Mouse (Mus musculus): Measurements from ENCODE around the gene Awat1. TPM values are rescaled to one million over a fixed set of nuclear protein-coding genes. Genes with fewer than 3 reads are reported as not detected.

Gene Awat1
- not detected in 2 replicates for polyA plus RNA-seq (2014; fragmentation: Nextera tagmentation; extraction: Ambion mirVana)

DNA sequence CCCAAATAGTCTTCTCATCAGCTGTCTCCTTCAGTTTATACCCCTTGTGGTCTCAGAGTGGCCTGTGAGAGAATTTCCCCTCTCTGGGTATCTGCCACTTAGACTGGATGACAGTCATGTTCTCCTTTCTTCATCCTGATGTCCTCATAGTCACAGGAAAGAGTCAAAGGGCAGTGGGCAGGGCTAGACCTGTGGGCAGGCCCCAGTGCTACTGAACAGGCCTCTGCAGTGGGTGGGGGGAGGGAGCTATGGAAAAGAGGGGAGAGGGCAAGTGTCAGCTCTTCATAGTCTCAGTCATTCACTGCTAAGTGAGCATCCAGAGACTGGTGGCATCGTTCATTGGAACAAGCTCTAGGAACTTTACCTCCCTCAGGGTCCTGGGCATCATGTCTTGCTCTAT is at the start of gene Awat1:
TSS of gene Awat1 (plus strand) at position 301 of the 400 bp plus-strand sequence.
- H3K4me2 ChIP-seq (ENCODE audit: low read depth, low read length), result no peak within 1 kb of the TSS
- ATAC-seq (ENCODE audit: low read depth), result no peak
- WGBS, result 80% methylated on average over 1 of the region's 1 CpGs
- DNase-seq (ENCODE audit: low spot score), result no peak
- H3K9ac ChIP-seq (ENCODE audit: low read depth, low read length), result no peak within 1 kb of the TSS
- H3K4me1 ChIP-seq (ENCODE audit: control insufficient read depth, insufficient read depth, low read length), result no peaks in the 10 kb centered on the region
- H3K9me3 ChIP-seq (ENCODE audit: control insufficient read depth, low read length), result no peaks in the 10 kb centered on the region
- H3K4me3 ChIP-seq (ENCODE audit: low read depth, low read length), result no peak within 1 kb of the TSS
- no peaks in the 10 kb centered on the region for H3K36me3 ChIP-seq (ENCODE audit: control insufficient read depth, insufficient read depth, low read length)
- peaks cover 4% of the 10 kb centered on the region; the same call in 1 of the 2 replicates for H3K27me3 ChIP-seq (replicated peaks; ENCODE audit: control insufficient read depth, insufficient read depth, low read length)
- no peak within 1 kb of the TSS for H3K27ac ChIP-seq (replicated peaks; ENCODE audit: low read depth, low read length)

DNA sequence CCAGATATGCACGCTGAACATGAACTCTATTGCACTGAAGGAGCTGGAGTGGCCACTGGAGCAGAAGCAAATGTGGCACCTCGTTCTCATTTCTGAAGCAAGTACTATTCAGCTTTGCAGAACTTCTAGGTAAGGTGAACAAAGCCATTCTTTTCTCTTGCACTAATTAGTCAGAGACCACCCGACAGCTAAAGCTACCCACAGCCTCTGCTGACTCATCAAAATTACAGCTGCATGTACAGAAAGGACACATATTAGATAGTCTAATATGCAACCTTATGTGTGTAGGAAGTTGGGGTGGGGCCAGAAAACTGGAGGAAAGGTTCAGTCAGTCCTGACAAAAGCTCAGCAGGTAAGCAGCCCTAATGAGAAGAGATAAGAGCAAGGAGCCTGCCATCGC is 47.6 kb upstream of the Awat1 start, which contains the start of gene Dgat2l6:
TSS of gene Dgat2l6 (plus strand) at position 368 of the 400 bp plus-strand sequence.
- no peak for ATAC-seq (ENCODE audit: low read depth)
- H3K4me1 ChIP-seq (ENCODE audit: control insufficient read depth, insufficient read depth, low read length), result no peaks in the 10 kb centered on the region
- no peak within 1 kb of the TSS for H3K4me2 ChIP-seq (ENCODE audit: low read depth, low read length)
- no peak within 1 kb of the TSS for H3K4me3 ChIP-seq (ENCODE audit: low read depth, low read length)
- no peaks in the 10 kb centered on the region for H3K36me3 ChIP-seq (ENCODE audit: control insufficient read depth, insufficient read depth, low read length)
- WGBS, result 81% methylated on average over 4 of the region's 4 CpGs
- H3K27ac ChIP-seq (replicated peaks; ENCODE audit: low read depth, low read length), result no peak within 1 kb of the TSS
- H3K9me3 ChIP-seq (ENCODE audit: control insufficient read depth, low read length), result no peaks in the 10 kb centered on the region
- DNase-seq (ENCODE audit: low spot score), result no peak
- peaks cover 10% of the 10 kb centered on the region; the same call in 1 of the 2 replicates for H3K27me3 ChIP-seq (replicated peaks; ENCODE audit: control insufficient read depth, insufficient read depth, low read length)
- H3K9ac ChIP-seq (ENCODE audit: low read depth, low read length), result no peak within 1 kb of the TSS

DNA sequence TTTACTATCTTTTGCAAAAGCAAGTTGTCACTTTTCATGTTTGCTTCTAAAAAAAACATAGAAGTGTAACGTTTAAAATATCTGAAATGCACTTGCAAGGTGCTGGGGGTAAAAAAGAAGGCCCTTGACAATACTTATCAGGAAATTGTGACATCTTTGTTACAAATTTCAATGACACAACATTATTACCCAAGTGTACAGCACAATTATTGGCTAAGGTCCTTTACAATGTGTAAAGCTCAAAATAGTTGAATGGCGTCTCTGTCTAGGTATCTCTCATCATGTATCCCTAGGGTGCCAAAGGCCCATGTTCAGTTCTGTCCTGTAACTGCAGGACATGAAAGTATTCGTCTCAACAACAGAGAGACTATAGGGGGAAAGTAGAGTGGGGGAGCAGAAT is 16.0 kb upstream of the Awat1 start:
- 74% methylated on average over 3 of the region's 3 CpGs for WGBS
- H3K9me3 ChIP-seq (ENCODE audit: control insufficient read depth, low read length), result no peaks in the 10 kb centered on the region
- ATAC-seq (ENCODE audit: low read depth), result no peak
- H3K4me3 ChIP-seq (ENCODE audit: low read depth, low read length), result no peak overlapping the region
- no peak overlapping the region for H3K9ac ChIP-seq (ENCODE audit: low read depth, low read length)
- H3K27ac ChIP-seq (replicated peaks; ENCODE audit: low read depth, low read length), result no peak overlapping the region
- no peaks in the 10 kb centered on the region for H3K4me1 ChIP-seq (ENCODE audit: control insufficient read depth, insufficient read depth, low read length)
- no peak for DNase-seq (ENCODE audit: low spot score)
- no peaks in the 10 kb centered on the region for H3K36me3 ChIP-seq (ENCODE audit: control insufficient read depth, insufficient read depth, low read length)
- H3K27me3 ChIP-seq (replicated peaks; ENCODE audit: control insufficient read depth, insufficient read depth, low read length), result no peaks in the 10 kb centered on the region; the same call in 1 of the 2 replicates
- no peak overlapping the region for H3K4me2 ChIP-seq (ENCODE audit: low read depth, low read length)

DNA sequence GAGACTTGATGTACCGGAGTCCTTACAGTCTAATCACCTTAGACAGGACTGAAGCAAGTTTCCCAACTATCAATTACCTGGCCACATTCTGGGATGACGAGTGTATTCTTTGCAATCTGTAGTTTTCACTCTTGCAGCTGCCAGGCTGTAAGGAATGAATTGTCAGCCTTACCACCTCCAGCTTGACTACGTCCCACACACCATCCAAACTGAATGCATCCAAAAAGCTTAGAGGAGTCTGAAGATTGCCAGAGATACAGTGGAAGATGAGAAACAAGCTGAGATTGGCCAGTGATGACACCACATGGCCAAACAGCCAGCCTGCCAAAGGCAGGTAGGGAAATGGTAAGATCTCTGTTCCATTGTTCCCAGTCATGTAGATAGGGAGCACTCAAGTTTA is 6.4 kb upstream of the Awat1 start:
- 74% methylated on average over 3 of the region's 3 CpGs for WGBS
- no peak for DNase-seq (ENCODE audit: low spot score)
- H3K27me3 ChIP-seq (replicated peaks; ENCODE audit: control insufficient read depth, insufficient read depth, low read length), result peaks cover 8% of the 10 kb centered on the region; the same call in 1 of the 2 replicates
- ATAC-seq (ENCODE audit: low read depth), result no peak
- no peak overlapping the region for H3K27ac ChIP-seq (replicated peaks; ENCODE audit: low read depth, low read length)
- no peaks in the 10 kb centered on the region for H3K9me3 ChIP-seq (ENCODE audit: control insufficient read depth, low read length)
- H3K4me1 ChIP-seq (ENCODE audit: control insufficient read depth, insufficient read depth, low read length), result no peaks in the 10 kb centered on the region
- H3K4me3 ChIP-seq (ENCODE audit: low read depth, low read length), result no peak overlapping the region
- H3K36me3 ChIP-seq (ENCODE audit: control insufficient read depth, insufficient read depth, low read length), result no peaks in the 10 kb centered on the region
- no peak overlapping the region for H3K4me2 ChIP-seq (ENCODE audit: low read depth, low read length)
- H3K9ac ChIP-seq (ENCODE audit: low read depth, low read length), result no peak overlapping the region

DNA sequence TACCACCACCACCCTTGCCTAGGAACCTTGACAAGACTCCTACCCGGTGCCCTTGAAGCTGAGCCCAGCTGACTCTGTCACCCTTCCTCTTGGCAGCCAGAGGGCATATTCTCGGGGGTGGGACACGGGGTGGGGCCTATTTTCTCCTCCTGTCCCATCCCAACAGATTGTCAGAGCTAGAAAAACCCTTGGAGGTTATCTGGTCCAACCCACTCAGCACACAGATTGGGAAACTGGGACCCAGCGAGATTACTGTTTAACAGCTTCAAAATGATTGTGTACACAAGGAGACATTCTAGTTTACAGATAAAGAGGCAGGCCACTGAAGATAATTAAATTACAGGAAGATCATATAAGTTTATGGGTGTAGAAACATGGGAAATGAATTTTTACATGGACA is 22.7 kb downstream of the Awat1 start, which contains the start of gene P2ry4:
TSS of gene P2ry4 (minus strand) at position 79 of the 400 bp plus-strand sequence.
- no peak for ATAC-seq (ENCODE audit: low read depth)
- H3K9ac ChIP-seq (ENCODE audit: low read depth, low read length), result no peak within 1 kb of the TSS
- H3K4me2 ChIP-seq (ENCODE audit: low read depth, low read length), result no peak within 1 kb of the TSS
- no peaks in the 10 kb centered on the region for H3K4me1 ChIP-seq (ENCODE audit: control insufficient read depth, insufficient read depth, low read length)
- H3K9me3 ChIP-seq (ENCODE audit: control insufficient read depth, low read length), result no peaks in the 10 kb centered on the region
- H3K36me3 ChIP-seq (ENCODE audit: control insufficient read depth, insufficient read depth, low read length), result no peaks in the 10 kb centered on the region
- no peak for DNase-seq (ENCODE audit: low spot score)
- H3K27ac ChIP-seq (replicated peaks; ENCODE audit: low read depth, low read length), result no peak within 1 kb of the TSS
- no peak within 1 kb of the TSS for H3K4me3 ChIP-seq (ENCODE audit: low read depth, low read length)
- peaks cover 9% of the 10 kb centered on the region for H3K27me3 ChIP-seq (replicated peaks; ENCODE audit: control insufficient read depth, insufficient read depth, low read length)
- WGBS, result 68% methylated on average over 4 of the region's 4 CpGs

DNA sequence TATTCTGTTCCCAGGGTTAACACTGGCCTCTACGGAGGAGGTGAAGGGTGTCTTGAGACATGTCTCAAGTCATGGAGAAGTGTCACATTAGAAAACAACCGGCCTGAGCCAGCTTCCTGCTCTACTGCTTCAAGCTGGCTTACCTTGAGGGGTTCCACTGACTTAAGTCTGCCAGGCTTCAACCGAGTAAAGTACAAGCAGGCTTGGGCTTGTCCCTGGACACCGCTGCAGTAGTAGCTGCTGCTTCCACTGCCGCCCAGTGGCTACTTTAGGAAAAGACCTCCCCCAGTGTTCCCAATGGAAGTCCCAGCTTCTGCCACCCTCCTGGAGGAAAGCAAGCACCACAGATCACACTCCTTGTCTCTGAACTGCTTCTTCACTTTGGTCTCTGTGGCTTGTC is 25.4 kb downstream of the Awat1 start:
- no peak overlapping the region for H3K9ac ChIP-seq (ENCODE audit: low read depth, low read length)
- DNase-seq (ENCODE audit: low spot score), result peak; percentile 70
- peak; percentile 71; the same call in 1 of the 2 replicates for ATAC-seq (ENCODE audit: low read depth)
- no peak overlapping the region for H3K27ac ChIP-seq (replicated peaks; ENCODE audit: low read depth, low read length)
- H3K4me3 ChIP-seq (ENCODE audit: low read depth, low read length), result no peak overlapping the region
- H3K4me2 ChIP-seq (ENCODE audit: low read depth, low read length), result no peak overlapping the region
- 27% methylated on average over 5 of the region's 5 CpGs for WGBS
- no peaks in the 10 kb centered on the region for H3K36me3 ChIP-seq (ENCODE audit: control insufficient read depth, insufficient read depth, low read length)
- peaks cover 9% of the 10 kb centered on the region for H3K27me3 ChIP-seq (replicated peaks; ENCODE audit: control insufficient read depth, insufficient read depth, low read length)
- H3K9me3 ChIP-seq (ENCODE audit: control insufficient read depth, low read length), result no peaks in the 10 kb centered on the region
- H3K4me1 ChIP-seq (ENCODE audit: control insufficient read depth, insufficient read depth, low read length), result no peaks in the 10 kb centered on the region

DNA sequence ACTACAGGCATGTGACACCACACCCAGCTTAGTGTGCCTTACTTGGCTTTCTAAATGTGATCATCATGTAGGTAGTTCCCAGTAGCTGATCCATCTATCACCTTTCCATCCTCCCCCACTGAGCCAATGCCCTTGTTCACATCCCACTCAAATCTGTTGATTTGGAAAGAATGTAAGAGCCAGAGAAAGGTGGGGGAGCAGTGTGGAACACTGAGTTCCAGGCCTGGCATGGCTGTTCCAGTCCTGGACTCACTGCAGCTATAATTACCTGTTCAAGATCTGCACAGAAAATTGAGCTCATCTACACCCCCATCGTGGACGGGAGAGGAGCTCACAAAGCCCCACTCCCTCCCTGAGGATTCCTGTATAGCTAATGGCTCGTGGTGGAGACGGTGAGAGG is 27.7 kb downstream of the Awat1 start:
- Histone ChIP-seq H3K9me3 (ENCODE audit: control insufficient read depth, low read length) (no peaks in the 10 kb centered on the region), H3K4me2 (ENCODE audit: low read depth, low read length) (no peak overlapping the region), H3K9ac (ENCODE audit: low read depth, low read length) (no peak overlapping the region), H3K4me3 (ENCODE audit: low read depth, low read length) (no peak overlapping the region), H3K27me3 (replicated peaks; ENCODE audit: control insufficient read depth, insufficient read depth, low read length) (peaks cover 7% of the 10 kb centered on the region; the same call in 1 of the 2 replicates), H3K36me3 (ENCODE audit: control insufficient read depth, insufficient read depth, low read length) (no peaks in the 10 kb centered on the region), H3K4me1 (ENCODE audit: control insufficient read depth, insufficient read depth, low read length) (no peaks in the 10 kb centered on the region), H3K27ac (replicated peaks; ENCODE audit: low read depth, low read length) (no peak overlapping the region)
- ATAC-seq (ENCODE audit: low read depth) (no peak), DNase-seq (ENCODE audit: low spot score) (no peak)
- 50% methylated on average over 4 of the region's 4 CpGs for WGBS

DNA sequence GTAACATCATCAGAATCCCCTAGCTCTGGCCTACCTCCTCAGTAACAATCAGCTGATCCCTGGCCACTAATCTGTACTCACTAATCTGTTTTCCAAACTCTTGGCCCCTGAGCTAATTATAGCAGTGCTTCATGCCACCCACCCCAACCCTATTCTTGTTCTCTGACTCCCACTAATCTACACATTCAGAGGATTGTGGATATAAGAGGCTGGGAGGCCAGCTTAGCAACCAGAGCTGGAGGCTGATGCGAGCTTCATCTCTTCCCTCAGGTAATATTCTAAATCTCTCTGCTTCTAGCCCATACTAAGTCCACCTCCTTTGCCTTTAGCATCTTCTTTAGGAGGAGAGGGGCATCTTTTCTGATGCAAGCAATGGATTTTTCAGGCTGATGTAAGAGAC is 33.3 kb downstream of the Awat1 start, which contains the start of gene Arr3:
TSS of gene Arr3 (plus strand) at position 184 of the 400 bp plus-strand sequence.
- H3K9ac ChIP-seq (ENCODE audit: low read depth, low read length), result no peak within 1 kb of the TSS
- H3K4me3 ChIP-seq (ENCODE audit: low read depth, low read length), result no peak within 1 kb of the TSS
- H3K27ac ChIP-seq (replicated peaks; ENCODE audit: low read depth, low read length), result no peak within 1 kb of the TSS
- no peaks in the 10 kb centered on the region for H3K36me3 ChIP-seq (ENCODE audit: control insufficient read depth, insufficient read depth, low read length)
- H3K4me1 ChIP-seq (ENCODE audit: control insufficient read depth, insufficient read depth, low read length), result no peaks in the 10 kb centered on the region
- 0 out of 2 replicates have a peak, but pooled peaks cover 3% of the 10 kb centered on the region for H3K27me3 ChIP-seq (replicated peaks; ENCODE audit: control insufficient read depth, insufficient read depth, low read length)
- whole genome bisulfite sequencing, result 67% methylated on average over 1 of the region's 1 CpGs
- H3K9me3 ChIP-seq (ENCODE audit: control insufficient read depth, low read length), result no peaks in the 10 kb centered on the region
- no peak for DNase-seq (ENCODE audit: low spot score)
- ATAC-seq (ENCODE audit: low read depth), result no peak
- H3K4me2 ChIP-seq (ENCODE audit: low read depth, low read length), result no peak within 1 kb of the TSS

DNA sequence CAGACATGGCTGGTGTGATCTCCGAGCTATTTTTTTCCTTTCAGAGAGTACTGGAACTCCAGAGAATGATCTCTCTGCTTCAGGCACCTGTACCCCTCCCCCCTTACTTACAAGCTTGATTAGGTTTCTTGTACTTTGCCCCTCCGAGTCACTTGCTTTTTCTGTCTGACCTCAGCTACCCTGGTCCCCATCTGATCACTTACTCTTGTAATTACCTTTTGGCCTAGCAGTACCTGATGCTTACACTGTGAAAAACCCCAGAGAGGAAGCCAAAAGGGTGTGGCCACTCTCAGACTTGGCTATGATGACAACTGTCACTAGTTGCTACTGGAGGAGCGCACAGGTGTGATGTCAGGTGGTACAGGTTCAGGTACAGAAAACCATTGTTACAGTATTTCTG is 46.4 kb downstream of the Awat1 start:
- Histone ChIP-seq H3K9me3 (ENCODE audit: control insufficient read depth, low read length) (no peaks in the 10 kb centered on the region), H3K4me2 (ENCODE audit: low read depth, low read length) (no peak overlapping the region), H3K36me3 (ENCODE audit: control insufficient read depth, insufficient read depth, low read length) (0 out of 2 replicates have a peak, but pooled peaks cover 3% of the 10 kb centered on the region), H3K27ac (replicated peaks; ENCODE audit: low read depth, low read length) (no peak overlapping the region), H3K9ac (ENCODE audit: low read depth, low read length) (no peak overlapping the region), H3K4me3 (ENCODE audit: low read depth, low read length) (no peak overlapping the region), H3K4me1 (ENCODE audit: control insufficient read depth, insufficient read depth, low read length) (no peaks in the 10 kb centered on the region), H3K27me3 (replicated peaks; ENCODE audit: control insufficient read depth, insufficient read depth, low read length) (peaks cover 9% of the 10 kb centered on the region)
- ATAC-seq (ENCODE audit: low read depth) (no peak), DNase-seq (ENCODE audit: low spot score) (no peak)
- 68% methylated on average over 3 of the region's 3 CpGs for WGBS
